Mouse (Mus musculus): ENCODE results near the gene Slc38a8.

Slc38a8 gene

DNA sequence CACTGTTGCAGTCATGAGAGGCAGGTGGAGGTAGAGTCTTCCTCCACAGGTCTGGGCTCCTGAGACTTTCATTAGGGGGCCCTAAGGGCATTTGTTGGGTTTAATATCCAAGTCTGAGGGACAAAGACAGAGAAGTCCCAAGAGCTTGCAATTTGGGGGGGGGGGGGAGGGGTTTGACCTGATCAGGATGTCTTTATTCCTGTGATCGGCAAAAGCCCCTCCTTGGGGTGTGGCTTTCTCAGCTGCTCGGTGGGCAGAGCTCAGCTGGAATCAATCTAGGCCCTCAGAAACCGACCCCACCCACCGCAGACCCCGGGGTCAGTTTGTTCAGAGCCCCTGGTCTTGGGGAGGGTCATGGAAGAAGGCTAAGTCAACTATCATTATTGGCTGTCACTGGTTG is at the start of gene Slc38a8:
Slc38a8 (minus strand) TSS at position 101 of the 400 bp plus-strand sequence.
- no peak for DNase-seq

DNA sequence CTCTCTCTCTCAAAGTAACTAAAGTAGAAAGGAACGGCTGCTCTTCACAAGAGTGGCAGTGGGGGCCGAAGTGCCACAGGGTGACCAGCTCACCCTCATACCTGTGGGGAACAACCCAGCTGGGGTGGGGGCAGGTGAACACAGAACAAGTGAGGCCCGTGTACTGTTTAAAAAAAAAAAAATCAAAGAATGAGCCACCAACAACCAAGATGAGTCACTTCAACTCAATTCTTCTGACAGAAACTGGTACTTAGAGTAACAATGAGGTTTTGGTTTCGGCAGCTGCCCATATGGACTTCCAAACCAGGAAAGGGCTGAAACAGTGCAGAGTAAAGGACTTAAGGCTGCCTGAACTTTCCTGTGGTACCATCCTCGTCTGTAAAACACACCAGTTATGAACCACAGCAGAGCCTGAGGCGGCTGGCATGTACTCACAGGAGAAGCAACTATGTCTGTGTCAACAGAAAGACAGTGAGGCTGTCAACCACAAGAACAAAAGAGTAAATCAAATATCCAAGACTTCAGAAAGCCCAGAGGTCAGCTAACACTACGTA is 47.1 kb upstream of the Slc38a8 start:
- no peak for DNase-seq

DNA sequence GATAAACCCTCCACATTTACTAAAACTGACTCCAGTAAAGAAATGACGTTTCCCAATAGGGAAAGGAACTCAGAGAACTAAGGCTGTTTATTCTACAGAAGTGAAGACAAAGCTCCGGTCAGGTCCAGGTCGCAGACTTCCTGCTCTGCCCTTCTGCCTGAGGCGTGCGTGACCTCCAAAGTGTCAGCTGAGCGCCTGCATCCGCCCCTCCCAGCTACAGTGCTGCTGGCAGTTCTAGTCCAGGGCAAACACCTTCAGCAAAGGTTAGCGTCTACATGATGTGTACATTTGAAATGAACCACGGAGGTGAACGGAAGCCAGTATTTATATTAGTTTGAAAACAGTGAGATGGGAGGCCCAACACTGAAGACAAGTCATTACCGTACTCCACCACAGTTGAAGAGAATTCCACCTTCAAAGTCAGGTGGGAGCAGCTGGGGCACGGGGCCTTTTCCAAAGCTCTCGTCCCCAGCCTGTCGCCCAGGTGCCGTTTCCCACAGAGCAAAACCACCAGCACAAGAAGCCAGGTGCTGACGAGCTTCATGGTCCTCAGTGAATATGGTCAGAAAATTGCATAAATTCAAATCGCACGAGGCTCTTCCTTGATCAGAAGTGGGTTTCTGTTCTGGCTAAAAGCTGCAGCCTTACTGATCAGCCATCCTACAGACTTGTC is 45.7 kb upstream of the Slc38a8 start:
- DNase-seq: peak; percentile 43 to 55

DNA sequence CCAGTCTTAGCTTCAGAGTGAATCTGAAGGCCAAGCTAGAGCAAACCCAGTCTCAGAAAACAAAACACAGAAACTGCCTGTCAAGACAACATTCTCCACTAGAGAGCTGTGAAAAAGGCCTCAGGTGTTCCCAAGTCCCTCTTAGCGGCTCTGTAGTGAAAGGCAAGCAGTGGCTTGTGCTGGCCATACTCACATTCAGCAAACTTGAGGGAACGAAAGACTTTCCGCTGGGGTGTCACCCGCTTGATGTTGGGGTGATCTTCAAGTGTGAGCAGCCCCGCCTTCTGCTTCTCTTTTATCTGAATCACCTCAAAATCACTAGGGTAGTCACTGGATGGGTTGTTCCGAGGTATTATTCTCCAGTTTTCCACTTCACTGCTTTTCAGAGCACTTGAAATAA is 44.3 kb upstream of the Slc38a8 start:
- no peak for DNase-seq

DNA sequence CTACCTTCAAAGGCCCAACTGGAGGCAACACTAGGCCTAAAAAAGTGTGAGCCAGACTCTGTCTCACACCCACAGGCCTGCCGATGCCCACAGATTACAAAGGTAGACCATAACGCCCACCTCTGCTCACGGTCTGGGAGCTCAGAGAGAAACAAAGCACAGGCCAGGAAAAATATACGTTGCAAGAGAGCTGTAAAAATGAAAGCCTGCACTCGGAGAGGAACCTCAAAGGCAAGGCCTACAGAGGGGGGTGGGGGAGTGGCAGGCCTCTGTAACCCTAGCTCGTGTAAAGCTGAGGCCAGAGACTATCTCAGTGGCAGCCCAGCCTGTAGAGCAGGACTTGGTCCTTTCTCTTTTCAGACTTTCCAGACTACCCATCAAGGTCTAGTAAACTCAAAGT is 43.7 kb upstream of the Slc38a8 start:
- no peak for DNase-seq

DNA sequence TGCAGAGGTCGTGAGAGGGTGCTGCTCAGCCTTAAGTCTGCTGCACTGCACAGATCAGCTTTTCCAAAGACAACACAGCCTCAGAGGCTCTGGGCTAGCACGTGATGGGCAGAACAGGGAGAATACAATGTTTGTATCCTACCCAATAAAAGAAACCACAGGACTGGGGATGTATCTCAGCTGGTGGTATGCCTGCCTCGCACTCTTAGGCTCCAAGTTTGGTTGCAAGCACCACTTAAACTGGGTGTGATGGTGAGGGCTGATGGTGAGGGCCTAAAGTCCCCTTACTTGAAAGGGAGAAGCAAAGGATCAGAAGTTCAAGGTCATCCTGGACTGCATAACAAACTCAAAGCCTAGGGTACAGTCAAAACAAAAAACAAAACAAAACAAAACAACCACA is 43.1 kb upstream of the Slc38a8 start:
- DNase-seq: no peak

DNA sequence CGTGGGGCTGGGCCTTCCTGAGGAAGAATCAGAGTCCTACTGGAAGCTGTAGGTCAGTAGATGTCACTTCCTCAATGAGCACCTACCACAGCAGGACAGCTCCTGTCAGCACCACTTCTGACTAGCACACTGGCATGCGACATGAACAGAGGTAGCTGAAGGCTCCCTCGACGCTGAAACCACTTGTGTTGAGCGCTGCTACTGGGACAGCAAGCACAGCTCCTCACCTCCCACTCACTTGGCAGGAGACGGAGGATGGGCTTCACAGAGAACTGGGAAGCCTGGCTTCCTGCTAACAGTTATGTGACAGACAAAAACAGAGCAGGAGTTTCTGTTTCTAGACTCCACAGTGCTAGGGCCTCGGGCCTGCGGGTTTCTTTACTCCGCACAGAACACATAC is 30.5 kb upstream of the Slc38a8 start:
- DNase-seq: no peak

DNA sequence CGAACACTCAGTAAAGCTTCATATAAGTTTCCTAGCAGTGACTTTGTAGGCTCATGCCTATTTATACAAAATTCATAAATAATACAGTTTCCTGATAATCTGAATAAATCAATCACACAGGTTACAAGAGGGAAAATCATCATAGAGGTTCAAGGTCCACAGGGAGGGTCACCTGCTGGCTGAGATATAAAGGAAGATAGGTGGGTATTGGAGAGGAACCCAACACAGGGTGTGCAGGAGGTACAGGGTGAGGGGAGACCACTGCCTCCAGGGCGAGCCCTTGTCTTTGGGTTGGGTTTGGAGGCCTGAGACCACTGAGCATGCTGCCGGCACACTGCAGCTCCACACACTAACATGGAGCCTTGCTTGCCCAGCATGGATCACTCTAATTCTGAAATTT is 29.9 kb upstream of the Slc38a8 start:
- DNase-seq: no peak

DNA sequence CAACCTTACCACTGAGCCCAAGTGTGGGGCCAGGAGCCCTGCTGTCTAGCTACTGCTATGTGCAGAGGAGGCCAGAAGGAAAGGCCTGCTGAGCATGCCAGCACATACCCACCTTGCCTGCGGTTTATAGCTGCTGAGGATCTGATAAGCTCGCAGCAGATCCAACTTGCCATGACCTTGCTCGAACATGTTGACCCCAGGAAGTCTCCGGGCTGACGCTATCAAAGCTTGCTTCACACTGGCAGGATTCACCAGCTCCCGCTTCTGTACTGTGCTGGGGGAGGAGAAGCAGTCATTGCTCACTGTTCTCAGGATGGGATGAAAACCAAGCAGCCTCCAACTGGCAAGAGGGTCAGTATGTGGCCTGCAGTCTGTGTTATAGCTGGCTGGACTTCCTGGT is 29.4 kb upstream of the Slc38a8 start:
- no peak for DNase-seq

DNA sequence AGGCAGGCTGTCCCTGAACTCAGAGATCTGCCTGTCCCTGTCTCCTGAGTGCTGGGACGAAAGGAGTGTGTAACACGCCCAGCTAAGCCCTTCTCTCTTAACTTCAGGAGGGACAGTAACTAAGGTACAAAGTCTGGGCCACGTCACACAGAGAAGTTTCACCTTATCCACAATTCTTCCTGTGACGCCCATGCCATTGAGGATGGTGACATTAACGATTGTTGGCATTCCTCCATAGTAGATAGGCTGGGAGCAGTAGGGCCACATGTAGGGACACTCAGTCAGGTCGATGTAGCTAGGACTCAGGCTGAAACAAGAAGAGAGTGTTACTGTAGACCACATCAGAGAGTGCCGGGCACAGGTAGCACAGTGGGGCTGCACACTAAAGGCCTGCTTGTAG is 27.3 kb upstream of the Slc38a8 start:
- DNase-seq: no peak

DNA sequence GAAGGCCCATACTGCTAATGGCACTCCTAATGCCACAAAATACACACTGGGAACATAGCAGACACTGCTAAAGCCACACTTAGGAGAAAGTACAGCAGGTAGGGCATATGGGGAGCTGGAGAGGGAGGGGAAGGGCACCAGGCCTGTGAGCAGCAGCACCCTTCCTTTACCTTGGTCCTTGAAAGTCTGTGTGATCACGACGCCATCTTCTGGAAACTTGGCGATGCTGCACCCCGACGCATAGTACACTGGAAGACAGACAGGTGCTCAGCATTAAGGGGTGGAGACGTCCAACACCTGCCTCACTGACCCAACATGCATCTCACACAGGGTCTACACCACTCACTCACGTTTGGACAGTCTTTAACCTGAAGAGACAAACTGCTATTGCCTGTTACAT is 18.6 kb upstream of the Slc38a8 start:
- DNase-seq: no peak

DNA sequence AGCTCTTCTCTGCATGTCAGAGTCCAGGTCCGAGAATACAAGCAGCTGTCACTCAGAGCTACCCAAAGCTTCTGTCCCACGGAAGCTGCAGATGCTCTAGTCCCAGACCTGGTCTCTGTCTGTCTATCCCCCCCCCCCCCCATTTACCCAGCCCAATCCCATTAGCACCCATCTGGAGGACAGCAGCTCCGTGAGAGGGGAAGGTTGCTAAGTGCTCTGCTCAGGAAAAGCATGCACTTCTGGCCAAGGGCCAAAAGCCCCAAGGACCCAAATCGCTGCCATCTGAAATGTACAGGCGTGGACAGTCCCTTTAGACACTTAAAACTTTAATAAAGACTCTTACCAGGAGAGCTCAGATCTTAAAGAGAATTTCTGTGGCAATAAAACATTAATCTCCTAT is 15.2 kb upstream of the Slc38a8 start:
- no peak for DNase-seq

DNA sequence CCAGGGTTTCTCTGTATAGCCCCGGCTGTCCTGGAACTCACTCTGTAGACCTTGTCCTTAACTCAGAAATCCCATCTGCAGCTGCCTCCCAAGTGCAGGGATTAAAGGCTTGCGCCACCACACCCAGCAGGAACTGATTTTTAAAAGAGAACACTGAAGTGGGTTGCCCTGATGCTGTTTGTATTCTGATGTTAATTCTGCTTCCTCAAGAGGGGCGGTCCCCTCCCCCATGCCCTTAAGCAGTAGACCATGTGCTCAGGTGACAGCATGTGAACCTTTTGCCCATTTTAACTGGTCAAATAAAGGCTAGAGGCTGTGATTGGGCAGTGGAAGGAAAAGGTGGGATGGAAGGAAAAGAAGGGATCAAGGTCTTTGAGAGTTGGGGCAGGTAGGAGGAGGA is 14.3 kb upstream of the Slc38a8 start:
- no peak for DNase-seq

DNA sequence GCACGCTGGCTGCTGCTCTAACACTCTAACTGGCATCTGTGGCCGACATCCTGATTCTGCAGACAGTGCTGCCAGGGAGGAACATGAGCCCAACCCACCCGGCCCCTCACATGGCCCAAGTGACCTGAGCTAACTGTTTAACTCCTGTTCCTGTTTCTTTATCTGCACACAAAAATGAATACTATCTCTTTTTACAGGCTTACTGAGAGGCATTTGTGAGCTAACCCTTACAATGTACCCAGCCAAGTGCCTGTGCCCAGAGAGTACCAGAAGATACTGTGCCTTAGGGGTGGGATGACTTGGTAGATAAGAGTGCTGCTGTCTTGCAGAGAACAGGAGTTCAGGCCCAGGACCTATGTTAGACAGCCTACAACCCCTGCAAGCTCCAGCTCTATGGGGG is 13.4 kb upstream of the Slc38a8 start:
- DNase-seq: no peak

DNA sequence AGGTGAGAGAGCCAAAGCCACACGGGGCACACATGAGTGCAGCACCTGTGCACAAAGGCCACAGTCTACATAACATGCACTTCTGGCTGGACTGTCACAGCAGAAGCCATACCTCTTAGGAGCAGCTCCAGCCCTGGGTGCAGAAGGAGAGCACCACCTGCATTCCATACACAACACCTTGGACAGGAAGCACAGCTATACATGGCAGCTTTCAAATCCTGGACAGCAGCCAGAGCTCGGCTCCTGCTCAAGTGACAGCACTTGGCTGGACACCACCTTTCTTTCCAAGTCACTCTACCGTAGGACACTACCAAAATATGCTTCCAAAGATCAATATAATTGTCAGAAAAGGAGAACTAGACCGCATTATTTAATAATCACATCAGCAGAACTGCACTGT is 11.9 kb upstream of the Slc38a8 start:
- DNase-seq: no peak

DNA sequence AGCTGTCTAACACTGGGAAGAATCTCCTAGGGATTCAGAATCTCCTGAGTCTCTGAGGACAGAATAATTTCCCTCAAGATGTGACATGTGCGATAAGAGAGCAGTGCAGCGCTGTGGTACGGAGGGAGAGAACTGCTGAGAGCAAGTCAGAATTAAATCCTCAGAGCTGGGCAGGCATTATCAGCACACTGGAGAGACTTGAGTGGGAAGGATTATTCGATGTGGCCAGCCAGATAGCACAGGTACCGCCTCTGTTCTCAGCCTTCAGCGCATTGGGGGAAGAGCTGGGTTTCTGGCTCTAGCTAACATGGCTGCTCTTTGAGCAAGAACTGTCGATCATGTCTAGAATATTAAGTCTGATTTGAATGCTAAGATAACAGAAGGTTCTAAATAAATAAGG is 10.2 kb upstream of the Slc38a8 start:
- no peak for DNase-seq

DNA sequence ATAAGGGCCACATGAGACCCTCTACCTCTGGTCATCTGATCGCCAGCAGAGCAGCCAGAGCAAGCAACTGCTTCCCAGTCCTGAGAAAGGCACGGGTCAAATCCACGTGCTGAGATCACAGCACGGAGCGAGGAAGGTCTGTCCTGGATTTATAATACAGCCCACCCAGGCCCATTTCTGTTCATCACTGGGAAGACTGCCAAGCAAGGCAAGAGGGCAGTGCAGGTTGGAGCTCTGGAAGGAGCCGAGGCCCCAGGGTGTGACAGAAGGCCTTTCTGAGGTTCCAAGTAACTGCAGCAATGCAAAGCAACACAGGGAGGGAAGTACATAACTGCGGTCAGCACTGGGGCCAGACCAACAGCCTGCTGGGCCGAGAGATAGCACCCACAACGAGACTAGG is 9.0 kb upstream of the Slc38a8 start:
- DNase-seq: no peak

DNA sequence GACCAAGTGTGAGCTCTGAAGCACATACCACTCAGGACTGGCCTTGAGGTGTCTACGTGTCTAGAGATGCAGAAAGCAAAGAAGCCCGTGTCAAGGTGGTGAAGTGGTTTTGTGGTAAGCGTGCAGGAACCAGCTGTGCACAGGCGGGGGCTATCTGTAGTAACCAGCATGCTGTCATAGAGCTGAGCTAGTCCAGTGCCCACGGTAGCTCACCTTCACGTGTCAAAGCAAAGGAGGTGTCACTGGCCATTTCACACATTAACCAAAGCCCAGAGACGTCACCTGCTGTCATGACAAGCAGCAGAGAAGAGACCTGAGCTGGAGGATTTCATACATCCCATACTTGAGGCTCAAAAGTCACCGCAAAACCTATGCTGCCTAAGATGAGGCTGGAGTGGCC is 4.6 kb upstream of the Slc38a8 start:
- DNase-seq: no peak

DNA sequence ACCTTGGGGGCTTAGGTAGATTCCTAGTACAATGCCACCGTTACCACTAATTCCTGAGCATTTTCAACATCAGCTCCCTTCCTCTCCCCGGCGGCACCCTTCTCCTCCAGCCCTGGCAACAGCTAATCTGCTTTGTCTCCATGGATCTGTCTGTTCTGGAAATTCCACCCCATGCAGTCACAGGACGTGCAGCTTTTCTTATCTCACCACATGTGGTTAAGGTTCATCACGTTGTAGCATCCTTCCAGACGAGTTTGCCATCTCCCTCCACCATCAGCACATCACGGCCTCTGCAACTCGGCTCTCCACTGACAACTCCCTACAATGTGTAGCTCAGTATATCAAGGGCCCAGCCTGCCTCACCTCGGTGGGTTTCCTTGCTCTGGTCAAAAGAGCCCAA is 4.0 kb upstream of the Slc38a8 start:
- DNase-seq: no peak

DNA sequence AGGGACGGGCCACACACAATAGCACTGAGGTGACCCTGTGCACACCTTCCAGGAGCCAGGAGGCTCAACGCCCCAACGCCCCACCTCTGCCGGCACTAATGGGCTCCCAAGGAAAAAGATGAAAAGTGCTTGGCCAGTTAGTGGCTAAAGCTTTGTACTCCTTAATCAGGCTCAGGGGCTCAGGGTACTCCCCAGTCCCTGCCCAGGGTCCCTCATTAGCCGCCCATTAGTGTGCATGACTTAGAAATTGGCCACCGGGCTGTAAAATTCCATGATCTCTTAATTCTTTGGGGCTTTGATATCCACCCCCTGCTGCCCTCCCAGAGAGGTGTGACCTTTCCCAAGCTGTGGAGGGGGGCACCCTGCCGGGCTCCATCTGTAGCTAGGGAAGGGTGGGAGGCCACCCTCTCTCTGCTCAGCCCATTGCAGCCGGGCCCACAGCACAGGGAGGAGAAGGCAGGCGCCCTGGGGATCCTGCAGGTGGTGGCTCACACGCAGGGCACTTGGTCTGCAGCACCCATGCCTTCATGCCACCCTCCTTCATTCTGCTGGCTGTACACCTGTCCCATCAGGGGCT is 1.8 kb upstream of the Slc38a8 start:
- no peak for DNase-seq

DNA sequence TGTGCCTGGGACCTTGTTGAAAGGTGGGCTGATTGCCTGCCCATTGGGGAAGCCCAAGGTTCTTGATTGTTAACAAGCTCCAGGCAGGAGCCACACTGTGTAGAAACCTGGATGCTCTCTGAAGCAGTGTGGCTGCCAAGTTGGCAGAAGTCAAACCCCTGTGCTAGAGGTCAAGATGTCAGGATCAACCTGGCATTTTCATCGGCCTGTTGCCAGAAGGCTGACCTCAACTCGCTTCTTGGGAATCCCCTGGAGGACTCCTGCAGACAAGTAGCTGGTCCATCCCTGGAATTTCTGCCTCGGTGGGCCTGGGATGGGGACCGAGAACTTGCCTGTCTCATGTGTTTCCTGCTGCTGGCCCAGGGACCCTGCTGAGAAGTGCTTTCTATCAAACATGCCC is 613 bp upstream of the Slc38a8 start:
- DNase-seq: peak in 1 of 2 experiments; percentile 13

DNA sequence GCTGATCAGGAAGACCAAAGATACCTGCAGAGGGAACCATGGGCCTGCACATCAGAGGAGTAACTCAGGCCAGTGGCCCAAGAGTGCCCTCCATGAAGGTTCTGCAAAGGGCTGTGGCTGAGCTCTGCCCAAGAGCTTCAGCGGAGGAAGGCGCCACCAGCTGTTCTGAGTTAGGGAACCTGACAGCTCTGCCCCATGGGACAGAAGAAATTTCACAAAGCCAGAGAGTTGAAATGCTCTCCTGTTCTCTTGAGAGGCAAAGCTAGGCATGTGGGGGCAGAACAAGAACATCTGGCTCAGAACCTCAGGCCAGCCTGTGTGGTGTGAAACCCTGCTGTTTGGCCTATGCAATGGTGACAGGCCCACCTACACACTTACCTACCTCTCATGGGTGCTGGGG is 1.7 kb downstream of the Slc38a8 start:
- DNase-seq: no peak

DNA sequence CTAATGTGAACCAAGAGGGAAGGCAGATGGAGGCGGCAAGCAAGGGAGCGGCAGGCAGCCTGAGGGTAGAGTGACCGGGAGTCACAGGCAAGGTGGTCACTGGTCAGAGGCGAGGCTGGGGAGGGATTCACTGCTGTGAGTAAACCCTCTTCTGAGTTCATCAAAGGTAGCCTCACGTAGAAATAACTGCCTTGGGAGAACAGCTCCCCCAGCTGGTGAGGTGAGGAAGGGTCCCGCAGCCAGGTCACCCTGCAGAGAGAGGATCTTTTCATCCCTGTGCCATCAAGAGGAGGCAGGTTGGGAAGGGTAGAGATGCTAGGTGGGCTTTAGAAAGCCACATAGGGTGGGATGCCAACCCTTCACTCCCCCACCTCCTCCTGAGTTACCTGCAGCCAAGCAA is 4.7 kb downstream of the Slc38a8 start:
- DNase-seq: peak; percentile 45 to 78

DNA sequence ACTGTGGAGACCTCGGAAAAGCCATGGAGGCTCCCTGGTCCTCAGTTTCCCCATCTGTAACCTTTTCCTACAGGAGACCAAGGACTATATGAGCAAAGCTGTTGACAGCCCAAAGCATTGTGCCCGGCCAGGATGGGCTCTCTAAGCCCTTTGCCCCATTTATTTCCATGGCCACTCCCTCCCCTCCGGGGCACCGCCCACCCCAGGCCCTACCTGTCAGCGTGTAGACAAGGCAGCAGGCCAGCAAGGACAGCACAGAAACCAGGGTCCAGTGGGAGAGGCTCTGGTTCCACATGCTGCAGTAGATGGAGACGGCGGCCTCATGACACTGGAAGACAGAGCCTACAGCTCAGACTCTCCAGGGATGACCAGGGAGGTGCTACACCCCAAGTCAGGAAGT is 14.4 kb downstream of the Slc38a8 start:
- DNase-seq: peak; percentile 36 to 57

Measured in kidney, postnatal 36 days (tissue).